Mouse (Mus musculus): Measurements from ENCODE around the gene Rin2. TPM values are rescaled to one million over a fixed set of nuclear protein-coding genes. Genes with fewer than 3 reads are reported as not detected.

The Rin2 gene
- total and polyA plus RNA-seq, 2 experiments from 2014 or later = 9.9 to 12.7 TPM

- Histone ChIP-seq H3K9ac (no peak overlapping the region), H3K4me3 (ENCODE audit: low read depth, low read length) (no peak overlapping the region), H3K4me1 (ENCODE audit: insufficient read depth) (peaks cover 7% of the 10 kb centered on the region; the same call in 1 of the 2 replicates), H3K9me3 (ENCODE audit: low read length) (no peaks in the 10 kb centered on the region), H3K36me3 (ENCODE audit: insufficient read depth) (0 out of 2 replicates have a peak, but pooled peaks cover 6% of the 10 kb centered on the region), H3K4me2 (ENCODE audit: low read depth) (no peak overlapping the region), H3K27ac (ENCODE audit: low read depth, low read length) (no peak overlapping the region), H3K27me3 (ENCODE audit: insufficient read depth, low read length) (no peaks in the 10 kb centered on the region; the same call in 1 of the 2 replicates)
- 91% methylated on average over 8 of the region's 8 CpGs for WGBS
- no peak for TF ChIP-seq CTCF (IDR thresholded peaks at IDR 0.05; ENCODE audit: low read depth)
- DNase-seq (no peak), ATAC-seq (no peak)
Measured at GRCm38 (mm10) chr2:145936975-145937374, 262.0 kb downstream of the Rin2 start.

Small RNA genes within 50 kb of the gene (microRNA-seq; reads per million reads assigned to microRNA genes)
- gene Gm25026 = 0 reads per million in 2 experiments

Other genes starting within 250 kb of the Rin2 start
- gene Naa20, start 226.9 kb downstream of the Rin2 start, total RNA-seq (2014; rRNA removed) = 124 and 145 TPM in 2 replicates
- 152 and 176 TPM in 2 replicates for gene Naa20, start 226.9 kb downstream of the Rin2 start, polyA plus RNA-seq (2015; fragmentation: Nextera tagmentation; extraction: Ambion mirVana)

Measured in forebrain, postnatal 0 days (tissue).